Mouse (Mus musculus) right cerebral cortex, postnatal 36 days (tissue): ENCODE measurements at regions not wholly inside any gene's neighbourhood (a gene's known extent, or its start where the extent isn't known, plus 50 kb on each side); places are given as distances from the start of the nearest gene placed in this dataset.

Experiments
- DNase-seq, 2 experiments: peaks; one replicate each; pipeline ENCODE4 v3.0.0; 2022; ENCODE audit warnings: low spot score in 2 of 2, mixed read lengths in 1 of 2

DNA sequence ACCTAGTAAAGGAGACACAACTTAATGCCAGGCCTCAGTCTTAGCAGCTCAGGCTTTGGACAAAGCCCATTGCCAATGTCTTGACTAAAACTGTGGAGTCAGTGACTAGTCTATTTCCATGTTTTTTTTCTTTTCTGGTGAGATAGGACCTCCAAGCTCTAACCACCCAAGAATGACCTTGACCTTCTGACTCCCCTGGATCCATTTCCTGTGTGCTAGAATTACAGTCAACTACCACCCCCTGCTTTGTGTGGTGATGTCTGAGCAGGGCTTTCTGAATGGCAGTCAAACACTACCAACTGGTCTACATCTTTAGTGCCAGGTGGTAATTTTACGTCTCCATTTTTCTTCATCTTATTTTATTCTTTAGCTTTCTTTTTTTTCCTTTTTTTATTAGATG is 51.3 kb upstream of the Rnf138rt1 start:
- no peak for DNase-seq

GRCm38 (mm10) chrX:163814806-163815205 is 53.7 kb upstream of the Rnf138rt1 start:
- no peak for DNase-seq

- DNase-seq: no peak
Observed at GRCm38 (mm10) chrX:163822298-163822697, 61.2 kb upstream of the Rnf138rt1 start.

- no peak for DNase-seq
Observed at GRCm38 (mm10) chrX:163827461-163827860, 66.3 kb upstream of the Rnf138rt1 start.

DNA sequence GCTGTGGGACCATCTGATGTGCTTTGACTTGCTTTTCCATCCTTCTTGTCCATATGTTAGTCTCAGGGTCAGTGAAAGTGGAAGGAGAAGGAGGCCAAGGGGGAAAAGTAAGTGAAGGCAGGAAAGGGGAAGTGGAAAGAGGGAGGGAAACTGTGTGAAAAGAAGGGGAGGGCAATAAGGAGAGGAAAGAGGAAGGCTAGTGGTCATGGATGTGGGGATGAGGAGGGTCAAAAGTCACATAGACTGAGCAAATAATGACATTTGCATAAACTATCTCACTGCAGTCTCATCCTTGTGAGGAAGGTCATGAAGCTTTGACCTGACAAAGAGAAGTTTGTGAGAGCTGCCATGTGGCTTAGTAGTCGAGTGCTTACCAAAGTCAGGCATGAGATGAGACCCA is 63.4 kb upstream of the Ap1s2 start:
- DNase-seq: no peak

GRCm38 (mm10) chrX:163846890-163847289 is 61.9 kb upstream of the Ap1s2 start:
- peak; percentile 2 to 8 for DNase-seq

DNA sequence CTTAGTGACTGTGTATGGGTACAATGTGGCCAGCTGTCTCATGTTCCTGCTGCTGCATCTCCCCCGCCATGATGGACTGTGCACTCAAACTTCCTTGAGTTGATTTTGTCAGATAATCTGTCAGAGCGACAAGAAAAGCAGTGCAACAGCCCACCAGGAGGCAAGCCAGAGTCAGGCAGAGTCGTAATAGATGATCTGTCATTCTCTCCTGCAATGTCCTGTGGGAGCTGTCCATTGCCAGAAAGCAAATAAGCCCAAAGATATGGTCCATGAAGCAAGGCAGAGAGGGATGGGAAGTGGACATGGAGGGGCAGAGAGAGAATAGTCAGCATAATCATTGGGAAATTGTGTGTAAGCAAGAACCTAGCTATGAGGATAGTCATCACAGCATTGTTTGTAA is 61.2 kb upstream of the Ap1s2 start:
- DNase-seq: no peak

DNA sequence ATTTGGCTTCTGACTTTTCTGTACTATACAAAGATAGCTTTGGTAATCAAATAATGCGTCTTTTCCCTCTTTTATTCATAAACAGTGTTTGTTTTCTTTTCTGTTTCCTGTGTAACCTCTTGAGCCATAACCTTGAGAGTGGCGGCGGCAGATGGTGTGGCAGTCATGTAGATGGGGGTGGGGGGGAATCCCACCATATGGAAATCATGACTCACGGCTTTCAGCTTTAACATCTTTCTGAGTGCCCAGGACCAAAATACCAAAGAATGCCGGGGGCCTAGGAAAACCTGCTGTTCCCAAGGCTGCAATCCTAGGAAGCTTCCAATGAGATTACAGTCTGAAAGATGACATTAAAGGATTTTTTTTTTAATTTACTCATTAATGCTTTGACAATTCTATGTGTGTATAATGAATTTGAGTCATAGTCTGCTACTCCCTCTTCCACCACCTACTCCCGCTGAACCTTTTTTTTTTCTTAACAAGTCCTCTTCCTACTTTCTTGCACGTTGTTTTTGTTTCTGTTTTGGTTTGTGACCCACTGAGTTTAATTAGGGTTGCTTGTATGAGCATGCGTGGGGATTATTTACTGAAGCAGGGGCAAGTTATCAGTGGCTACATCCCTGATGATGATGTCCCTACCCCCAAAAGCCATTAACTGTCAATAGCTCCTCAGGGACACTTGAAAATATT is 60.2 kb upstream of the Ap1s2 start:
- DNase-seq: peak; percentile 8 to 11

DNA sequence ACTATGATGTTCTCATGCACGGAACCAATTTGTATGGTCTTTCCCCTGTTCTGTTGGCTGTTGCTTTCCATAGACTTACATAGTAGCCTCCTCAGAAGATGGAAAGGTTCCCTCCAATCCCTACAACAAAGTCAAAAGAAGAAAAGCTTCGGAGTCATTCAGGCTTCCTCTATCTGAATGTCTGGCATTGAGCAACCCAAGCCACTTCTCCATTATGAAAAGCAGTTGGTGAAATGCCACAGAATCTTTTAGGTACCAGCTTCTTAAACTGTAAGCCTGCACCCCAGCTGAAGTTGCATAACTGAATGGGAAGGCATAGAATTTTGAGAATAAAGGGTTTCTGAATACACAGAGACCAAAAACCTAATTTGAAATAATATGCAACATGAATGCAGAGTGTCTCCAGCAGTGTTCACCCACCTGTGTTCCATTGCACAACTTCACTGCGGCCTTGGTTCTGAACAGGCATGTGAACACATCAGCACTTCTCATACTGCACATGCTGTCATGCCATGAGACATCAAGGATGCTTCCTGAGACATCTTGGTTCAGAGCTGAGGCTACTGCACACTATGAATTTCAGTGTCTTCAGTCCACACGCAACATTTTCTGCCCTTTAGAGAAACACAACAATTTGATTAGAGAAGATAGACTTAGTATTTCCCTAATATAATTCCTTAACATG is 57.8 kb upstream of the Ap1s2 start:
- DNase-seq: no peak

DNA sequence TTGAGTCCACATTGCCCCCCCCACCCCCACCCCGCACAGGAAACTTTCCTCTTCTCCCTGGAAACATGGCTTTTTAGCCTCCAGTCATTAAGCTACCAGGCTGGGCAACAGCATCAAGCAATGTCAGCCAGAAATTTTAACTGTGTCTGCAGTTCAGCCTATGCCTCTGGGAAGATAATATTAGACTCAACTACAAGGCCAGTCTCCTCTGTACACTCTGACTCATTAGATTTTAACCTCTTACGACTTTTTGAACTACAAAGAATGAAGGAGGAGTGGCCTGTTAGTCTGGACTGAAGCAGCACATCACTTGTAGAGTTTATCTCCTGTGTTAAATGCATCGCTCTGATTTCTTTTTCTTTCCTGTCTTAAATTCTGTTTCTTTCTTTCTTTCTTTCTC is 50.3 kb upstream of the Ap1s2 start:
- no peak for DNase-seq
